Mouse (Mus musculus): Measurements from ENCODE around the gene Tomt.

DNA sequence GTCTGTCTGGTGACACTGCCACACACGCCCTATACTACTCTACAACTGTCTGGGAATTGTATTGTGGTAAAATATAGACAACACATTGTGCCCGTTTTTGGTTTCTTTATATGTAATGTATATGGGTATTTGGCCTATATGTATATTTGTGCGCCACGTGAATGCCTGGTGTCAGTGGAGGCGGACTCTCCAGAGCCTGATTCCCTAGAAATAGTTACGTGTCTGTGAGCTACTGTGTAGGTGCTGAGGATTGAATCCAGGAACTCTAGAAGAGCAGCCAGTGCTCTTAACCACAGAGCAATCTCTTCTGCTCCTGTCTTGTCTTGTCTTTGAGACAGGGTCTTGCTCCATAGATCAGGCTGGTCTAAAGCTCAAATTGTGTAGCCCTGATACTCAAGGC lies 19.9 kb downstream of the Tomt start:
- TF ChIP-seq CTCF (conservative IDR thresholded peaks at IDR 0.05 in 1 of 2, IDR thresholded peaks at IDR 0.05 in 1 of 2; ENCODE audit: low read depth in 2 of 2, low read length in 2 of 2) (no peak), POLR2A (IDR thresholded peaks at IDR 0.05; ENCODE audit: low read depth, low read length) (no peak), NELFE (IDR thresholded peaks at IDR 0.05; ENCODE audit: low read depth, low read length) (no peak), RAD21 (IDR thresholded peaks at IDR 0.05; ENCODE audit: low read depth, low read length) (no peak), USF1 (IDR thresholded peaks at IDR 0.05; ENCODE audit: low read depth, low read length) (no peak), MAX (IDR thresholded peaks at IDR 0.05; ENCODE audit: low read length) (no peak), RCOR1 (conservative IDR thresholded peaks at IDR 0.05; ENCODE audit: low read depth, low read length) (no peak), BHLHE40 (IDR thresholded peaks at IDR 0.05; ENCODE audit: low read depth, low read length) (no peak), CHD2 (IDR thresholded peaks at IDR 0.05; ENCODE audit: low read length) (no peak), TCF12 (IDR thresholded peaks at IDR 0.05; ENCODE audit: low read depth, low read length) (no peak), MEF2A (IDR thresholded peaks at IDR 0.05; ENCODE audit: borderline replicate concordance, low read depth, low read length) (no peak), ZC3H11A (IDR thresholded peaks at IDR 0.05; ENCODE audit: low read depth, low read length) (no peak), ZKSCAN1 (IDR thresholded peaks at IDR 0.05; ENCODE audit: borderline replicate concordance, low read depth, low read length) (no peak), ZMIZ1 (IDR thresholded peaks at IDR 0.05; ENCODE audit: low read depth, low read length) (no peak)

Data from CH12.LX (cell line).